Mouse (Mus musculus): ENCODE data around the gene Psmg1. TPM values are rescaled to one million over a fixed set of nuclear protein-coding genes. Genes with fewer than 3 reads are reported as not detected.

The Psmg1 gene
- polyA plus RNA-seq, 1 experiment from 2014 or later = 76.0 TPM

DNA sequence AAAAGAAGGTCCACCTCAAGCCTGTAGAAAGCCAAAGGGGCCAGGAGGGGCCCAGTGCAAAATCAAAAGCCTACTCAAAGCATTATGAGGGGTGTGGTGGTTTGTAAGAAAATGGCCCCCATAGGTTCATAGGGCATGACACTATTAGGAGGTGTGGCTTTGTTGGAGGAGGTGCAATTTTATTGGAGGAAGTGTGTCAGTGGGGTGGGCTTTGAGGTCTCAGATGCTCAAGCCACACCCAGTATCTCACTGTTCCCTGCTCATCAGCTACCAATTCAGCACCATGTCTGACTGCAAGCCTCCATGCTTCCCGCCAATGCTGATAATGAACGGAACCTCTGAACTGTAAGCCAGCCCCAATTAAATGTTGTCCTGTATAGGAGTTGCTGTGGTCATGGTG lies 39.3 kb downstream of the Psmg1 start:
- no peak overlapping the region for H3K9ac ChIP-seq (ENCODE audit: low read depth, low read length)
- 91% methylated on average over 2 of the region's 2 CpGs for WGBS
- no peak for ATAC-seq
- no peaks in the 10 kb centered on the region for H3K4me1 ChIP-seq (ENCODE audit: control insufficient read depth, insufficient read depth, low read length)
- no peaks in the 10 kb centered on the region for H3K36me3 ChIP-seq (ENCODE audit: control insufficient read depth, insufficient read depth, low read length)
- H3K4me2 ChIP-seq (ENCODE audit: low read depth, low read length) = no peak overlapping the region
- H3K27ac ChIP-seq (ENCODE audit: low read length) = no peak overlapping the region
- no peaks in the 10 kb centered on the region for H3K27me3 ChIP-seq (replicated peaks; ENCODE audit: control insufficient read depth, insufficient read depth, low read length)
- no peaks in the 10 kb centered on the region for H3K9me3 ChIP-seq (ENCODE audit: control insufficient read depth, low read length)
- H3K4me3 ChIP-seq (ENCODE audit: low read length) = no peak overlapping the region

- 24% methylated on average over 20 of the region's 20 CpGs for WGBS
- no peaks in the 10 kb centered on the region for H3K9me3 ChIP-seq (ENCODE audit: control insufficient read depth, low read length)
- H3K36me3 ChIP-seq (ENCODE audit: control insufficient read depth, insufficient read depth, low read length) = no peaks in the 10 kb centered on the region
- H3K4me2 ChIP-seq (ENCODE audit: low read depth, low read length) = peak overlapping the region; percentile 1; the same call in 1 of the 2 replicates
- H3K27me3 ChIP-seq (replicated peaks; ENCODE audit: control insufficient read depth, insufficient read depth, low read length) = no peaks in the 10 kb centered on the region
- H3K4me3 ChIP-seq (ENCODE audit: low read length) = no peak overlapping the region
- no peak overlapping the region for H3K27ac ChIP-seq (ENCODE audit: low read length)
- no peak overlapping the region for H3K9ac ChIP-seq (ENCODE audit: low read depth, low read length)
- peak; percentile 78 for ATAC-seq
- no peaks in the 10 kb centered on the region for H3K4me1 ChIP-seq (ENCODE audit: control insufficient read depth, insufficient read depth, low read length)
Measured at GRCm38 (mm10) chr16:95945389-95946311, 45.1 kb downstream of the Psmg1 start.

DNA sequence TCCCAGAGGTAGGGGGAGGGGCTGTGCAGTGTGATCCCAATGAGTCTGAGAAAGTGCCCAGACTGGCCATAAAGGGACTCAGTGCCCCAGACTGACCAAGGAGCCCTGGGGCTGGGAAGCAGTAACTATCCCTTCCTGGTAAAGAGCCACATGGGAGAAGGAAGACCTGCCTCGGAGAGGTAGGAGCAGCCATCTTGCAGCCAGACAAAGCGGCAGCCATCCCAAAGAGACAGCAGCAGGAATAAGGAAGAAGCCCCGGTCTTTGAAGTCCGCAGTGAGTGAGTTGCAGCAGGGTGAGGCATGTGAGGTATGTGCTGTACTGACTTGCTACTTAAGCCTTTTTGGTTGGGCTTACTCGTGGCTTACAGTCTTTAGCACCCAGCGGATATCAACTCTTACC lies 47.6 kb downstream of the Psmg1 start:
- ATAC-seq = no peak
- no peak overlapping the region for H3K4me2 ChIP-seq (ENCODE audit: low read depth, low read length)
- H3K4me1 ChIP-seq (ENCODE audit: control insufficient read depth, insufficient read depth, low read length) = no peaks in the 10 kb centered on the region
- H3K4me3 ChIP-seq (ENCODE audit: low read length) = no peak overlapping the region
- no peak overlapping the region for H3K27ac ChIP-seq (ENCODE audit: low read length)
- H3K9ac ChIP-seq (ENCODE audit: low read depth, low read length) = no peak overlapping the region
- H3K27me3 ChIP-seq (replicated peaks; ENCODE audit: control insufficient read depth, insufficient read depth, low read length) = no peaks in the 10 kb centered on the region
- no peaks in the 10 kb centered on the region for H3K36me3 ChIP-seq (ENCODE audit: control insufficient read depth, insufficient read depth, low read length)
- WGBS = 85% methylated on average over 6 of the region's 6 CpGs
- H3K9me3 ChIP-seq (ENCODE audit: control insufficient read depth, low read length) = no peaks in the 10 kb centered on the region

DNA sequence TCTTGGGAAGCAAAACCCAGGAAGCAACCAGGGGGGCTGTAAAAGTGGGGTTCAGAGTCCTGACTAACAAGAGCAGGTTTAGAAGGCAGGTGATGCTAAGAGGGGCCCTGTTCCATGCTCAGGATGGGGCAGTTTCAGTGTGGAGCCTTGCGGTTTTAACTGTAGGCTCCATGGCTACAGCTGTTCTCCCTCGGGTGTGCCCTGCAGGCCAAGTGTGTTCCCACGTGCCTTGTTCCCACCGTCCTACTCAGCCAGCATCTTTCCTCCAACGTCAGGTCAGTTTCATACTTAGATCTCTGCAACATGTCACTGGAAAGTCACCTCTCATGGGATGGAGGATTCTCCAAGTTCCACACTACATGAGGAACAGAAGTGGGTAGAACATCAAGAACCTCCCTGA lies 49.2 kb downstream of the Psmg1 start:
- 76% methylated on average over 5 of the region's 5 CpGs for WGBS
- H3K36me3 ChIP-seq (ENCODE audit: control insufficient read depth, insufficient read depth, low read length) = no peaks in the 10 kb centered on the region
- no peak overlapping the region for H3K4me3 ChIP-seq (ENCODE audit: low read length)
- H3K27me3 ChIP-seq (replicated peaks; ENCODE audit: control insufficient read depth, insufficient read depth, low read length) = no peaks in the 10 kb centered on the region
- ATAC-seq = no peak
- no peak overlapping the region for H3K4me2 ChIP-seq (ENCODE audit: low read depth, low read length)
- H3K9ac ChIP-seq (ENCODE audit: low read depth, low read length) = no peak overlapping the region
- H3K9me3 ChIP-seq (ENCODE audit: control insufficient read depth, low read length) = 0 out of 2 replicates have a peak, but pooled peaks cover 7% of the 10 kb centered on the region
- no peaks in the 10 kb centered on the region for H3K4me1 ChIP-seq (ENCODE audit: control insufficient read depth, insufficient read depth, low read length)
- H3K27ac ChIP-seq (ENCODE audit: low read length) = no peak overlapping the region

DNA sequence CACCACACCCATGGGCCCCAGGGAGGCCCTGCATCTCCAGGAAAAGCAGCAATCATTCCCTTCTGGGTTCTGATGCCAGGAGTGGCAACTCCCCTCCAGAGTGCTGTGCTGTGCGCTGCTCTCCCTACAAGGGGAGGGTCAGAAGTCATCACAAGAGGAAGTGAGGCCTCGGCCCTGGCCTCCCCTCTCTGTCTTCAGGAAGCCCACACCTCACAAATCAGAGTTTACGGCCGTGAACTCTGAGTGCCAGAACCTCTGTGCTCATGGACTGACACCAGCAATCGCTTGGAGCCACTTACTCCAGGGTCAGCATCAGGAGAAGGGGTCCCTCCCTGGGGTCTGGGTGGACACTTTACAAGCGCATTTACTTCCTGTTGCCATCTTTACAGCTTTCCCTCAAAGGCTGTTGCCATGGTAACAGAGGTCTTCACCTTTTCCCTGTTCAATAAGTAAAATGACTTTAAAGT lies 55.2 kb downstream of the Psmg1 start:
- H3K36me3 ChIP-seq (ENCODE audit: control insufficient read depth, insufficient read depth, low read length) = no peaks in the 10 kb centered on the region
- no peaks in the 10 kb centered on the region for H3K27me3 ChIP-seq (replicated peaks; ENCODE audit: control insufficient read depth, insufficient read depth, low read length)
- H3K27ac ChIP-seq (ENCODE audit: low read length) = peak overlapping the region; percentile 50; the same call in 1 of the 2 replicates
- H3K9ac ChIP-seq (ENCODE audit: low read depth, low read length) = no peak overlapping the region
- H3K9me3 ChIP-seq (ENCODE audit: control insufficient read depth, low read length) = 0 out of 2 replicates have a peak, but pooled peaks cover 7% of the 10 kb centered on the region
- 27% methylated on average over 6 of the region's 6 CpGs for WGBS
- no peak overlapping the region for H3K4me2 ChIP-seq (ENCODE audit: low read depth, low read length)
- peaks cover 6% of the 10 kb centered on the region for H3K4me1 ChIP-seq (ENCODE audit: control insufficient read depth, insufficient read depth, low read length)
- H3K4me3 ChIP-seq (ENCODE audit: low read length) = no peak overlapping the region
- peak; percentile 92 for ATAC-seq

DNA sequence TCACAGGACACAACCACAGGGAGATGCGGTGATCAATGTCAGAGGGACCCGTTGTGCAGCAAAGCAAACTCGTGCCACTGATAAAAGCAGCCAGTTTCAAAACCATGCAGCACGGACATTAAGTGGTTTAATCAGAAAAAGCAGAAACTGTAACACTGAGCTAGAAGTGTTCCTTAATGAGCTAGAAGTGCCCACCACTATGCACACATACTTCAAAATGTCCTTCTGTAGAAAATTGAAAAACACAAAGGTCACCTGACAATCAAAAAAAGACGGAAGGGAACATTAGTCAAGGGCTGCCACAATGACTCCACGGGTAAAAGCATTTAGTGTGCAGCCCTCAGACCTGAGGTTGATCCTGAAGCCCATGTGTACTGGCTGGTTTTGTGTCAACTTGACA lies 57.9 kb downstream of the Psmg1 start:
- Histone ChIP-seq H3K4me2 (ENCODE audit: low read depth, low read length) (no peak overlapping the region), H3K9ac (ENCODE audit: low read depth, low read length) (no peak overlapping the region), H3K27ac (ENCODE audit: low read length) (no peak overlapping the region), H3K27me3 (replicated peaks; ENCODE audit: control insufficient read depth, insufficient read depth, low read length) (no peaks in the 10 kb centered on the region), H3K4me1 (ENCODE audit: control insufficient read depth, insufficient read depth, low read length) (peaks cover 17% of the 10 kb centered on the region), H3K4me3 (ENCODE audit: low read length) (no peak overlapping the region), H3K36me3 (ENCODE audit: control insufficient read depth, insufficient read depth, low read length) (no peaks in the 10 kb centered on the region), H3K9me3 (ENCODE audit: control insufficient read depth, low read length) (0 out of 2 replicates have a peak, but pooled peaks cover 7% of the 10 kb centered on the region)
- ATAC-seq = no peak
- 66% methylated on average over 6 of the region's 6 CpGs for WGBS

- no peak for ATAC-seq
- Histone ChIP-seq H3K4me1 (ENCODE audit: control insufficient read depth, insufficient read depth, low read length) (peaks cover 19% of the 10 kb centered on the region), H3K4me3 (ENCODE audit: low read length) (no peak overlapping the region), H3K27me3 (replicated peaks; ENCODE audit: control insufficient read depth, insufficient read depth, low read length) (no peaks in the 10 kb centered on the region), H3K4me2 (ENCODE audit: low read depth, low read length) (no peak overlapping the region), H3K9me3 (ENCODE audit: control insufficient read depth, low read length) (no peaks in the 10 kb centered on the region), H3K36me3 (ENCODE audit: control insufficient read depth, insufficient read depth, low read length) (no peaks in the 10 kb centered on the region), H3K27ac (ENCODE audit: low read length) (no peak overlapping the region), H3K9ac (ENCODE audit: low read depth, low read length) (no peak overlapping the region)
- 84% methylated on average over 12 of the region's 12 CpGs for WGBS
Measured at GRCm38 (mm10) chr16:95931509-95931908, 59.3 kb downstream of the Psmg1 start.

Small RNA genes lying within 50 kb of the gene (microRNA-seq; reads per million reads assigned to microRNA genes)
- gene Gm27833 = not detected

Other genes with a start within 250 kb of the Psmg1 start
- 47.0 and 51.6 TPM in 2 replicates for gene Brwd1, start 91.6 kb upstream of the Psmg1 start, polyA plus RNA-seq (2015; fragmentation: Nextera tagmentation; extraction: Ambion mirVana)
- gene Hmgn1, start 136.8 kb upstream of the Psmg1 start, polyA plus RNA-seq (2015; fragmentation: Nextera tagmentation; extraction: Ambion mirVana) = 404 and 487 TPM in 2 replicates
- gene Wrb, start 154.4 kb upstream of the Psmg1 start, polyA plus RNA-seq (2015; fragmentation: Nextera tagmentation; extraction: Ambion mirVana) = 46.9 and 53.2 TPM in 2 replicates
- 0.43 and 0.50 TPM in 2 replicates for gene Lca5l, start 201.3 kb upstream of the Psmg1 start, polyA plus RNA-seq (2015; fragmentation: Nextera tagmentation; extraction: Ambion mirVana)
- 31.6 and 33.1 TPM in 2 replicates for gene Sh3bgr, start 209.5 kb upstream of the Psmg1 start, polyA plus RNA-seq (2015; fragmentation: Nextera tagmentation; extraction: Ambion mirVana)
- 1.4 and 2.1 TPM in 2 replicates for gene B3galt5, start 244.8 kb upstream of the Psmg1 start, polyA plus RNA-seq (2015; fragmentation: Nextera tagmentation; extraction: Ambion mirVana)